Mouse (Mus musculus) olfactory bulb, adult 2 months (tissue): ENCODE results near the gene Nav3. TPM values are rescaled to one million over a fixed set of nuclear protein-coding genes. Genes with fewer than 3 reads are reported as not detected.

ENCODE experiments used
- H3K27ac ChIP-seq: fragments of 200-500 bp; 2 replicates; pipeline ENCODE4 v1.5.1; 2012; ENCODE audit warnings: low read depth, low read length; ENCODE audit not compliant: insufficient read depth
- H3K4me1 ChIP-seq: fragments of 200-500 bp; 2 replicates; pipeline ENCODE4 v1.6.1; 2012; ENCODE audit warnings: low read length; ENCODE audit not compliant: control insufficient read depth, insufficient read depth
- H3K4me3 ChIP-seq: fragments of 200-500 bp; 2 replicates; pipeline ENCODE4 v1.5.1; 2012; ENCODE audit warnings: mild to moderate bottlenecking, low read depth, low read length, moderate library complexity; ENCODE audit not compliant: insufficient read depth
- CTCF ChIP-seq: fragments of 200-500 bp; IDR thresholded peaks from 2 replicates; pipeline ENCODE4 v1.5.1; 2012; ENCODE audit warnings: low read depth, mild to moderate bottlenecking, low read length, moderate library complexity; ENCODE audit not compliant: insufficient read depth
- POLR2A ChIP-seq: fragments of 200-500 bp; IDR thresholded peaks from 2 replicates; pipeline ENCODE4 v1.6.1; 2012; ENCODE audit warnings: mild to moderate bottlenecking, low read depth, low read length, moderate library complexity; ENCODE audit not compliant: insufficient read depth
- WGBS: fragments of 180-500 bp; shearing (Covaris S2); methylation state at CpG from one replicate; pipeline ENCODE4 v1.1.7; 2018; 5-methylcytosine and 5-hydroxymethylcytosine counted together
- polyA plus RNA-seq: library from polyadenylated mRNA; stranded (reverse); fragments of >200 nt; gene quantifications from 2 replicates; pipeline ENCODE4 v1.2.4, GENCODE M21; 2012; ENCODE audit warnings: low replicate concordance; ENCODE audit not compliant: missing spikeins, insufficient read depth, insufficient read length

The Nav3 gene
- polyA plus RNA-seq, 1 experiment, result not detected

- H3K27ac ChIP-seq, result no peak overlapping the region; the same call in 1 of the 2 replicates
- H3K4me1 ChIP-seq, result peaks cover 4% of the 10 kb centered on the region
- TF ChIP-seq CTCF, result 0 out of 2 replicates have a peak, but pooled peaks have one; percentile 32
- TF ChIP-seq POLR2A, result no peak
- WGBS, result 21% methylated on average over 27 of the region's 27 CpGs
- H3K4me3 ChIP-seq, result peak overlapping the region; percentile 26
Observed at GRCm38 (mm10) chr10:109684109-109685056, 771.6 kb downstream of the Nav3 start.

DNA sequence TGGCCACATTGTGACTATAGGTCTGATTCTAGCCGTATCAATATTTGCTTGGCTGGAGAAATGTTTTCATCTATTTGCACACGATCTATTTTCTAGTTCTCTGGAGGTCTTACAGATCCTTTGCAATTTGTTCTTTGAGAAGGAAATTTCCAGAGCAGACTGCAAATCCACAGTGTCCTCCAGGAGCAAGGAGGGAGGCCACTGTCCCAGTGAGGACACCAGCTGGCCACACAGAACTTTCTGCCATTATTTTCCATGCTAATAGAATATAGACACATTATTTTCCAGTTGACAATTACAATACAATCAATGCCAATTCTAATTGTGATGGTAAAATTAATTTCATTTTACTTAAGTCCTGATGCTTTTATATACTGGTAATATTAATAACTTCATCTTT is 783.1 kb downstream of the Nav3 start:
- WGBS, result 87% methylated on average over 2 of the region's 2 CpGs
- Histone ChIP-seq H3K27ac (no peak overlapping the region), H3K4me1 (no peaks in the 10 kb centered on the region), H3K4me3 (no peak overlapping the region)
- TF ChIP-seq POLR2A, result no peak
- no peak for TF ChIP-seq CTCF

- WGBS, result 56% methylated on average over 4 of the region's 4 CpGs
- Histone ChIP-seq H3K4me3 (no peak overlapping the region), H3K27ac (no peak overlapping the region), H3K4me1 (no peaks in the 10 kb centered on the region)
- TF ChIP-seq CTCF, result no peak
- no peak for TF ChIP-seq POLR2A
Observed at GRCm38 (mm10) chr10:109667453-109667852, 788.6 kb downstream of the Nav3 start.

GRCm38 (mm10) chr10:109664629-109665317 is 791.2 kb downstream of the Nav3 start:
- WGBS, result 27% methylated on average over 14 of the region's 14 CpGs
- Histone ChIP-seq H3K4me3 (no peak overlapping the region), H3K4me1 (no peaks in the 10 kb centered on the region), H3K27ac (no peak overlapping the region)
- TF ChIP-seq POLR2A, result no peak
- TF ChIP-seq CTCF, result peak; percentile 35; the same call in 1 of the 2 replicates

DNA sequence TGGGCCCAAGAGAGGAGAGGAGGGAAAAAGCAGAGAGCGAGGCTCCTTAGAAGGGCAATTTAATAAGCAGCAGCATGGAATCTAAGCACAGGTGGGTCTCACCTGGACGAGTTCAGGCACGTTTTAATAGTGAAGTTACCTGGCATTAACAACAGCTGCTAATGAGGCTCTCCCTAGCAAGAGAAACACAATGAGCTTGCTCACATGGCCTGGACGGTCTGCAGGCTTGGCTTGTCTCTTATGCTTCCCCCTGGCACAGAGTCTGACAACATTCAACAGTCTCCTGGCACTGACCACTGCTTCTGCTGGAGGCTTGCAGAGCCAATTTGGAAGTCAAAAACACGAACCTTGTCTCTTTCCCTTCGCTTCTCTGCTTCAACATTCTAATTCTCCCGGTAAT is 804.5 kb downstream of the Nav3 start:
- H3K4me3 ChIP-seq, result no peak overlapping the region
- no peak overlapping the region for H3K27ac ChIP-seq
- WGBS, result 57% methylated on average over 7 of the region's 7 CpGs
- TF ChIP-seq CTCF, result no peak
- no peak for TF ChIP-seq POLR2A
- peaks cover 5% of the 10 kb centered on the region; the same call in 1 of the 2 replicates for H3K4me1 ChIP-seq

DNA sequence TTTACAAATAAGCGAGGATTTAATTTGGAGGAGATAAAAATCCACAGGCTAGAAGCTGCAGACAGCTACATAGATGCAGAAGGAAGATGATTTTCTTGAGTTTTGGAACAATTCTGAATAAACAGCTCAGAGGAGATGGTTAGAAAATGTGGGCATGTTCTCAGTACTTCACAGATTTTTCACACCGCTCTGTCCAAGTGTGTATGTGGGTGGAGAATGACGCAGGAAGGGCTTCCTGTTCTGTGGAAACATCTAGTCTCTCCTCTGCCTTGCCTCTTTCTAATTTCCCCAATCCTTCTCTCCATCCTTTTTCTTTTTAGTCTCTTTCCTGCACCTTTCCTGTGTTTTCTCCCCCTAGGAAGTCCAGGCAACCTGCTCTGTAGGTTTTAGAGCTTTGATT is 812.4 kb downstream of the Nav3 start:
- Histone ChIP-seq H3K4me3 (no peak overlapping the region), H3K4me1 (peaks cover 5% of the 10 kb centered on the region; the same call in 1 of the 2 replicates), H3K27ac (no peak overlapping the region)
- WGBS, result 72% methylated on average over 3 of the region's 3 CpGs
- no peak for TF ChIP-seq CTCF
- TF ChIP-seq POLR2A, result no peak

DNA sequence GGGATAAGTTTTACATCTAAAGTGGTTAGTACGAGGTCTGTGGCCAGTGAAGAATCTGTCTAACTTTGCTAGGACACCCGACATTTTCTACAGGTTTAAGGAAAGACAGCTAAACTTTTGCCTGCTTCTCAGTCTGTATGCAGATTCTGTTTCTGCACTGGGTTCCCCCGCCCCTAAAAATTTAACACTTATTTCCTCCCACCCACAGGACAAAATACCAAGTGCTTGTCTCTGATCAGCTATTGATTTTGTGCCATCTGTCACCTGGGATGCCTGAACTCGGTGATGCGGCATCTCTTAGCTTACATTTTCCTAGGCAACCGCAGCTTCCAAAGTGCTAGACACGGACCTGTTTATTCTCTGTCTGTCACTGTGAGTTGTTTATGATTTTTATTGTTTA is 814.2 kb downstream of the Nav3 start:
- no peak overlapping the region for H3K27ac ChIP-seq
- WGBS, result 91% methylated on average over 7 of the region's 7 CpGs

GRCm38 (mm10) chr10:109637702-109638101 is 818.3 kb downstream of the Nav3 start:
- Histone ChIP-seq H3K4me3 (no peak overlapping the region), H3K4me1 (no peaks in the 10 kb centered on the region), H3K27ac (no peak overlapping the region)
- no peak for TF ChIP-seq CTCF
- no peak for TF ChIP-seq POLR2A
- WGBS, result 61% methylated on average over 16 of the region's 16 CpGs

More for the DNA sequence above, 814.2 kb downstream of the Nav3 start:
- no peak overlapping the region for H3K4me3 ChIP-seq
- no peaks in the 10 kb centered on the region for H3K4me1 ChIP-seq
- TF ChIP-seq CTCF, result no peak
- TF ChIP-seq POLR2A, result no peak
